In the genomic region with DNA sequence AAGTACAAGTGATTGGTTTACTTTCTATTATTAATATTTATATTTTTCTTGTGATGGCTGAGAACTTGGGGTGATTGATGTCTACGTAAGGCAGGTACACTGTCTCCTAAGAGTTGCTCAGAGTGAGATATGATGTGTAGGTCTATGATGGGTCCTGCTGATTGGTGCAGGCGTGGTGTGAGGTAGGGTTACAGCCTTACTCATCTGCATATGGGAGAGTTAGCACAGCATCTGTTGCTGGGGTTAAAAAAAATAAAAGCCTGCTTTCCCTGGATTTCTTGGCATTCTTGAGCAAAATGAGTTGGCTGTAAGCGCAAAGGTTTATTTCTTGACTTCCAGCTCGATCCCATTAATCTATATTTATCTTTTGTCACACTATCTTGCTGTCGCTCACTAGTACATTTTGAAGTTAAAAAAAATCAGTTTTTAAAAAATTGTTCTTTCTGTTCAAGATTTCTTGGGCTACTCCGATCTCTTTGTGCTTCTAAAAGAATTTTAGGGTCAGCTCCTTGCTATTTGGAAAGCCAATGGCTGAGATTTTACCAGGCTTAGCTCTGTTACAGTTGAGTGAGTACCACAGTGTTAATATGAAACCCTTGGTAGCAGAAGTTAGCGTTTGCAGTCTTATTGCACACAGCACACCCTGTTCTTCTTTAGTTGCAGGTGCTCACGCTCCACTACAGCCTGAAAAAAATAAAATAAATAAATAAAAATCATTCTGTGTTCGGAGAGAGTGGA, we compare ENCODE assay signal across 22 mouse cellular contexts.
DNase-seq lines count a peak whose midpoint lies in the region; ATAC-seq and TF ChIP-seq lines count a peak whose summit lies in the region.
"Had no signal": no experiment of that assay in that cellular context is flagged by ENCODE, and none has a peak within 500 bp of the region (broad histone marks: within the 10 kb centered on the region; RNA-seq: fewer than 3 reads in every experiment).

No protein-coding gene starts in this region.

- H3K27ac ChIP-seq in kidney, postnatal 0 days: peak overlapping the region; percentile 58; the same call in 1 of the 2 replicates
- no peak overlapping the region for H3K27ac ChIP-seq in limb, embryonic 10.5 days
- H3K27ac ChIP-seq: embryonic facial prominence, embryonic 10.5 days; heart, adult 2 months; heart, embryonic 13.5 days; layer of hippocampus, adult 2 months; liver, embryonic 13.5 days; midbrain, embryonic 13.5 days had no signal

- H3K27me3 ChIP-seq in kidney, postnatal 0 days (ENCODE audit: insufficient read depth, low read length): no peaks in the 10 kb centered on the region
- H3K27me3 ChIP-seq in limb, embryonic 10.5 days (ENCODE audit: low read depth, poor library complexity, severe bottlenecking): no peaks in the 10 kb centered on the region
- H3K27me3 ChIP-seq: heart, embryonic 13.5 days; liver, embryonic 13.5 days; midbrain, embryonic 13.5 days had no signal

- ATAC-seq in kidney, postnatal 0 days (replicated peaks; ENCODE audit: low FRiP score, low read depth): peak; percentile 75
- ATAC-seq: activated CD4-positive, CD25-positive, alpha-beta regulatory T cell, adult 4 months; intestine, postnatal 0 days; midbrain, embryonic 13.5 days had no signal

- H3K9ac ChIP-seq in kidney, postnatal 0 days (ENCODE audit: low read depth, low read length): no peak overlapping the region
- H3K9ac ChIP-seq: heart, embryonic 13.5 days; liver, embryonic 13.5 days; midbrain, embryonic 13.5 days had no signal

- DNase-seq in frontal cortex, postnatal 36 days (ENCODE audit: low spot score in 2 of 2): peak; percentile 6 to 19
- DNase-seq in frontal cortex, postnatal 10 days (ENCODE audit: low spot score in 2 of 2): no peak
- DNase-seq in left cerebral cortex, adult 9 months (ENCODE audit: low spot score in 2 of 2): peak; percentile 5 to 16
- no peak for DNase-seq in left cerebral cortex, postnatal 4 days
- DNase-seq in kidney, postnatal 0 days (ENCODE audit: low spot score): peak; percentile 44
- DNase-seq in limb, embryonic 10.5 days (ENCODE audit: low spot score): no peak
- no peak for DNase-seq in testis, postnatal 10 days (ENCODE audit: low spot score)
- DNase-seq: adrenal gland, adult 8-10 months; cerebellum, adult 2 months; gastrocnemius, postnatal 36 days; heart, adult 2 months; heart, postnatal 14 days; liver, embryonic 13.5 days; lung, adult 2 months; right cerebral cortex, postnatal 14 days; thymus, postnatal 25 days had no signal

- 34% methylated on average over 9 of the region's 9 CpGs for WGBS in kidney, postnatal 0 days
- WGBS in limb, embryonic 10.5 days: 93% methylated on average over 9 of the region's 9 CpGs

- intact Hi-C loops in left cerebral cortex, postnatal 4 days (cut with DNase I): no loop called here

- H3K36me3 ChIP-seq in kidney, postnatal 0 days (ENCODE audit: insufficient read depth, low read length): no peaks in the 10 kb centered on the region
- H3K36me3 ChIP-seq in limb, embryonic 10.5 days: no peaks in the 10 kb centered on the region
- H3K36me3 ChIP-seq: embryonic facial prominence, embryonic 10.5 days; heart, embryonic 13.5 days; liver, embryonic 13.5 days; midbrain, embryonic 13.5 days had no signal

- no peaks in the 10 kb centered on the region for H3K9me3 ChIP-seq in kidney, postnatal 0 days (replicated peaks; ENCODE audit: low read length)
- H3K9me3 ChIP-seq in limb, embryonic 10.5 days (replicated peaks): no peaks in the 10 kb centered on the region
- H3K9me3 ChIP-seq: embryonic facial prominence, embryonic 10.5 days; heart, embryonic 13.5 days; liver, embryonic 13.5 days; midbrain, embryonic 13.5 days had no signal

- no peaks in the 10 kb centered on the region for H3K4me1 ChIP-seq in kidney, postnatal 0 days (replicated peaks; ENCODE audit: insufficient read depth, low read length)
- H3K4me1 ChIP-seq in limb, embryonic 10.5 days: no peaks in the 10 kb centered on the region
- H3K4me1 ChIP-seq: embryonic facial prominence, embryonic 10.5 days; heart, embryonic 13.5 days; liver, embryonic 13.5 days; midbrain, embryonic 13.5 days had no signal

- no peak for TF ChIP-seq CTCF in kidney, postnatal 0 days (IDR thresholded peaks at IDR 0.05; ENCODE audit: low read depth)

- no peak overlapping the region for H3K4me3 ChIP-seq in kidney, postnatal 0 days (replicated peaks; ENCODE audit: low read depth, low read length)
- no peak overlapping the region for H3K4me3 ChIP-seq in limb, embryonic 10.5 days
- H3K4me3 ChIP-seq: embryonic facial prominence, embryonic 10.5 days; heart, adult 2 months; heart, embryonic 13.5 days; layer of hippocampus, adult 2 months; liver, embryonic 13.5 days; midbrain, embryonic 13.5 days had no signal

- H3K4me2 ChIP-seq in kidney, postnatal 0 days (ENCODE audit: low read length): no peak overlapping the region
- H3K4me2 ChIP-seq: heart, embryonic 13.5 days; liver, embryonic 13.5 days; midbrain, embryonic 13.5 days had no signal

Comparison
In these comparisons a context has a peak if more than half of its experiments do, and no peak if none do; other contexts are left out.
1. DNase-seq: peak in frontal cortex, postnatal 36 days (2 of 2), left cerebral cortex, adult 9 months (2 of 2) and kidney, postnatal 0 days (single experiment); none in frontal cortex, postnatal 10 days (0 of 2), left cerebral cortex, postnatal 4 days (single experiment), limb, embryonic 10.5 days (single experiment) and testis, postnatal 10 days (single experiment).